Mouse (Mus musculus): ENCODE results near the gene Mapkapk2. TPM values are rescaled to one million over a fixed set of nuclear protein-coding genes. Genes with fewer than 3 reads are reported as not detected.

Mapkapk2 gene
- polyA plus RNA-seq, 1 experiment from 2014 or later = 129 TPM

DNA sequence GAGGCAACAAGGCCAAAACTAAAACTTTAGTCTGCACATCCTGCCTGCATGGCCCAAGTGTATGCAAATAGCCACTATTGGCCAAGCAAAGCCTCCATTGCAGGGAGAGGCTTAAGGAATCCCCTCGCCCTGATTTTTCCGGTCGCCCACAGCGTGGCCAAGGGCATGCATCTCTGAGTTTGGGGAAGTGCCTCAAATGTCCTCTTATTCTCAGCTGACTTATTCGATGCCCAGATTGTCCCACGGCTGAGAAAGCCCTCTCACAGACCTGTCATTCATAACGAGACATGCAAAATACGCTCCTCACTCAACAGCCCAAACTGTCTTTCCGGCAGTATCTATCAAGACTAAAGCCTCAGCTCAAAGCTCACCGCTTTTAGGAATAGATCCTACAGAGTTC lies 51.0 kb downstream of the Mapkapk2 start:
- ATAC-seq = no peak
- DNase-seq (ENCODE audit: low read depth, low spot score) = no peak
- H3K27me3 ChIP-seq = no peaks in the 10 kb centered on the region
- in situ Hi-C loops (cut with MboI; ENCODE audit: low pct_unique_long_range_greater_than_20kb) = no loop called here
- ChIA-PET CTCF (interaction anchor here (1.1 kb wide), 1 partner anchor 172 kb away, joined by 3 read pairs; no protein-coding TSS in a partner anchor), POLR2A (no interaction called here)
- TF ChIP-seq CTCF (IDR thresholded peaks at IDR 0.05) = no peak

GRCm38 (mm10) chr1:131045723-131046355 lies 51.8 kb downstream of the Mapkapk2 start:
- no peak for TF ChIP-seq CTCF (IDR thresholded peaks at IDR 0.05)
- CTCF ChIA-PET = interaction anchor here (0.9 to 1.1 kb wide), 2 partner anchors 15 to 171 kb away, joined by 3 read pairs; no protein-coding TSS in a partner anchor
- no peak for DNase-seq (ENCODE audit: low read depth, low spot score)
- POLR2A ChIA-PET = no interaction called here
- ATAC-seq = no peak
- H3K27me3 ChIP-seq = no peaks in the 10 kb centered on the region
- in situ Hi-C loops (cut with MboI; ENCODE audit: low pct_unique_long_range_greater_than_20kb) = no loop called here

GRCm38 (mm10) chr1:131043636-131044035 lies 54.0 kb downstream of the Mapkapk2 start:
- ATAC-seq (no peak), DNase-seq (ENCODE audit: low read depth, low spot score) (no peak)
- in situ Hi-C loops (cut with MboI; ENCODE audit: low pct_unique_long_range_greater_than_20kb) = no loop called here
- no peaks in the 10 kb centered on the region for H3K27me3 ChIP-seq
- CTCF ChIA-PET = interaction anchor here (1.1 to 2.0 kb wide), 2 partner anchors 8 to 211 kb away, joined by 3 to 6 read pairs; no protein-coding TSS in a partner anchor
- TF ChIP-seq CTCF (IDR thresholded peaks at IDR 0.05) = no peak
- POLR2A ChIA-PET = no interaction called here

GRCm38 (mm10) chr1:131042721-131043120 lies 54.9 kb downstream of the Mapkapk2 start:
- POLR2A ChIA-PET = no interaction called here
- in situ Hi-C loops (cut with MboI; ENCODE audit: low pct_unique_long_range_greater_than_20kb) = no loop called here

DNA sequence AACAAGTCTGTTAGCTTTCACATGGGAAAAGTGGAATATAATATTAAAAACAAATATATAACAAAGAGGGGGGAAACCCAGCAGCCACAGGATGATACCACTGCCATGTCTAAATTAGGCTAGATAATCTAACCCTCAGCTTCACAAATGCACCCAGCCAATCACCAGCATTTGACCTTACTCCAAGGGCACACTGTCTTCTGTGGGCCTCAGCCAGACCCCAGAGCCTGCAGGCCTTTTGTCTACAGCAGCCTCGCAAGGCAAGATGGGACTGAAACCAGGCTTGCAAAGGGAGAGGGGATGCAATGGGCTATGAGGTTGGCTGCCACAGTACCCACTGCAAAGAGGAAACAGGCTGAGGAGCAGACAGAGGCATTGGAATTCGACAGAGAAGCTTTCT lies 55.4 kb downstream of the Mapkapk2 start:
- no peak for DNase-seq (ENCODE audit: low read depth, low spot score)
- CTCF ChIA-PET = interaction anchor here (1.1 to 2.0 kb wide), 2 partner anchors 10 to 210 kb away, joined by 3 to 6 read pairs; no protein-coding TSS in a partner anchor
- POLR2A ChIA-PET = no interaction called here
- no peak for TF ChIP-seq CTCF (IDR thresholded peaks at IDR 0.05)
- H3K27me3 ChIP-seq = no peaks in the 10 kb centered on the region
- no peak for ATAC-seq
- in situ Hi-C loops (cut with MboI; ENCODE audit: low pct_unique_long_range_greater_than_20kb) = no loop called here

More at GRCm38 (mm10) chr1:131042721-131043120, 54.9 kb downstream of the Mapkapk2 start:
- no peaks in the 10 kb centered on the region for H3K27me3 ChIP-seq
- no peak for DNase-seq (ENCODE audit: low read depth, low spot score)
- no peak for ATAC-seq
- CTCF ChIA-PET = interaction anchor here (1.1 to 2.0 kb wide), 2 partner anchors 9 to 210 kb away, joined by 3 to 6 read pairs; no protein-coding TSS in a partner anchor
- TF ChIP-seq CTCF (IDR thresholded peaks at IDR 0.05) = no peak

DNA sequence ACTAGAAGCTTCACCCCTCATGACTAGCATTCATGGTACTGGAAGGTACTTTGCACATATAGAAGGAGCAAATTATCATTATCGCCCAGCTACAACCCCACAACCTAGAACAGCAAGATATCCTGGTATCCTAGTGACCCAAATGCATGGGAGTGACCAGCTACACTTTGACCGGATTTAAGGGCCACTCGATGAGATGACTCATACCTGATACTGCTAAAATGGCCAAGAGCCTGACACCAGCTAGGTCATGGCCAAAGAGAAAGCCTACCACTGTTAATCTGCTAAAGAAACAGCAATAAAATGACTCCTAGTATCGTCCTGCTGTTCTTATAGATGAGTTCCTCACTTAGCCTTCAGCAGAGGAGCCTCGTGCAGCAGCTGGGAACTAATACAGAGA lies 58.1 kb downstream of the Mapkapk2 start:
- DNase-seq (ENCODE audit: low read depth, low spot score) = no peak
- no peak for ATAC-seq
- CTCF ChIA-PET = interaction anchor here (0.9 to 2.2 kb wide), 3 partner anchors 10 to 21 kb away, joined by 3 to 8 read pairs (median 6); no protein-coding TSS in a partner anchor
- no peak for TF ChIP-seq CTCF (IDR thresholded peaks at IDR 0.05)
- in situ Hi-C loops (cut with MboI; ENCODE audit: low pct_unique_long_range_greater_than_20kb) = no loop called here
- no peaks in the 10 kb centered on the region for H3K27me3 ChIP-seq
- POLR2A ChIA-PET = interaction anchor here (0.5 to 1.4 kb wide), 2 partner anchors 13 to 15 kb away, joined by 4 read pairs; no protein-coding TSS in a partner anchor

GRCm38 (mm10) chr1:131038415-131039017 lies 59.1 kb downstream of the Mapkapk2 start:
- no peak for TF ChIP-seq CTCF (IDR thresholded peaks at IDR 0.05)
- no peak for DNase-seq (ENCODE audit: low read depth, low spot score)
- H3K27me3 ChIP-seq = no peaks in the 10 kb centered on the region
- ChIA-PET CTCF (interaction anchor here (0.9 to 2.2 kb wide), 6 partner anchors 11 to 167 kb away, joined by 3 to 8 read pairs (median 3); no protein-coding TSS in a partner anchor), POLR2A (interaction anchor here (1.4 kb wide), 1 partner anchor 14 kb away, joined by 4 read pairs; no protein-coding TSS in a partner anchor)
- no peak for ATAC-seq
- in situ Hi-C loops (cut with MboI; ENCODE audit: low pct_unique_long_range_greater_than_20kb) = no loop called here

DNA sequence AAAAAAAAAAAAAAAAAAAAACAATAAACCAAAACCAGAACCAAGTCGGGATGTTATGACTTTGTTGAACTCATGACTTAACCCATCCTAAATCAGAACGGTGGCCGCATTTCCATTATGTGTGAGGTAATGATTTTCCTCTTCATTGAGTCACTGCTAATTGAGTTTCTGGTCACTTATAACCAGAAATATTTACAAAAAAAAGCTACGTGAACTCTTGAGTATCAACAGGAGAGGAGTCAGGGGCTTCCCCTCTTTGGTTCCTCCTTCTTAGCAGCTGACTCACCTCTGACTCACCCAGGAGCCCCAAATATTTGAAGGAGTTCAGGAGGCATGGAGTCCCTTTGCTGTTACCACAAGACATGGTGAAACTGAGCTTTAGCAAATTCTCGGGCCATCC lies 59.6 kb downstream of the Mapkapk2 start:
- DNase-seq (ENCODE audit: low read depth, low spot score) (no peak), ATAC-seq (peak; percentile 70)
- CTCF ChIA-PET = interaction anchor here (1.2 to 2.2 kb wide), 4 partner anchors 10 to 166 kb away, joined by 3 to 8 read pairs (median 4); no protein-coding TSS in a partner anchor
- in situ Hi-C loops (cut with MboI; ENCODE audit: low pct_unique_long_range_greater_than_20kb) = no loop called here
- TF ChIP-seq CTCF (IDR thresholded peaks at IDR 0.05) = no peak
- H3K27me3 ChIP-seq = no peaks in the 10 kb centered on the region
- POLR2A ChIA-PET = no interaction called here

GRCm38 (mm10) chr1:131031267-131031666 lies 66.4 kb downstream of the Mapkapk2 start:
- CTCF ChIA-PET = interaction anchor here (0.8 kb wide), 1 partner anchor 15 kb away, joined by 3 read pairs; no protein-coding TSS in a partner anchor
- POLR2A ChIA-PET = no interaction called here
- TF ChIP-seq CTCF (IDR thresholded peaks at IDR 0.05) = no peak
- no peaks in the 10 kb centered on the region for H3K27me3 ChIP-seq
- ATAC-seq (no peak), DNase-seq (ENCODE audit: low read depth, low spot score) (no peak)
- in situ Hi-C loops (cut with MboI; ENCODE audit: low pct_unique_long_range_greater_than_20kb) = no loop called here

GRCm38 (mm10) chr1:131030261-131030660 lies 67.4 kb downstream of the Mapkapk2 start:
- no peak for ATAC-seq
- in situ Hi-C loops (cut with MboI; ENCODE audit: low pct_unique_long_range_greater_than_20kb) = no loop called here
- H3K27me3 ChIP-seq = no peaks in the 10 kb centered on the region
- no peak for DNase-seq (ENCODE audit: low read depth, low spot score)
- no peak for TF ChIP-seq CTCF (IDR thresholded peaks at IDR 0.05)
- CTCF ChIA-PET = interaction anchor here (0.9 to 1.5 kb wide), 2 partner anchors 9 to 12 kb away, joined by 3 to 6 read pairs; no protein-coding TSS in a partner anchor
- POLR2A ChIA-PET = no interaction called here

DNA sequence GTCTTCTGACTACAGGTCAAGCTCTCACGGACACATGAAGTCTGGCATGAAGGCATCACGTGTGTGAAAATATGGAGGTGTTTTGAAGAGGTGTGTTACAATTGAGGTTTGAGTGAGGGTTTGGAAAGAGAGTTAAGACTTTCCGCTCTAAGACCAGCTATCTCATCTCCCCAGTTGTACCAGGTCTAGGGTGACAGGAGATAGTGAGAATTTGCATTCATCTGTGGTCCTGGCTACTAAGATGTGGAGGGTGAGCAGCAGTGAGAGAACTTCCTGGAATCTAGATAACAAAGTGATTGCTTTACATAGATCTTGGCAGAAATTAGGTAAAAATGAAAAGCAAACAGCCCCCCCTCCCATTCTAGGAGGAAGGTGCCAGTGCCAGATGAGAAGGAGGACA lies 68.4 kb downstream of the Mapkapk2 start:
- in situ Hi-C loops (cut with MboI; ENCODE audit: low pct_unique_long_range_greater_than_20kb) = no loop called here
- DNase-seq (ENCODE audit: low read depth, low spot score) (no peak), ATAC-seq (no peak)
- POLR2A ChIA-PET = no interaction called here
- no peak for TF ChIP-seq CTCF (IDR thresholded peaks at IDR 0.05)
- no peaks in the 10 kb centered on the region for H3K27me3 ChIP-seq
- CTCF ChIA-PET = interaction anchor here (1.5 kb wide), 1 partner anchor 8 kb away, joined by 6 read pairs; no protein-coding TSS in a partner anchor

All from Patski (cell line).